Mouse (Mus musculus) heart, adult 2 months (tissue): ENCODE data around the gene Kif1c.

Source experiments
- CTCF ChIP-seq: fragments of 200-600 bp; IDR thresholded peaks from 2 replicates; pipeline ENCODE4 v1.8.1; 2022; ENCODE audit warnings: antibody characterized with exemption, mild to moderate bottlenecking, moderate library complexity
- EP300 ChIP-seq: fragments of 200-500 bp; IDR thresholded peaks from 2 replicates; pipeline ENCODE4 v1.6.1; 2011; ENCODE audit warnings: low read depth, low read length, control low read depth; ENCODE audit not compliant: insufficient read depth
- POLR2A ChIP-seq: fragments of 200-500 bp; IDR thresholded peaks from 2 replicates; pipeline ENCODE4 v1.6.1; 2011; ENCODE audit warnings: mild to moderate bottlenecking, low read depth, low read length, control low read depth; ENCODE audit not compliant: insufficient read depth

- TF ChIP-seq POLR2A (no peak), EP300 (no peak), CTCF (no peak)
Observed at GRCm38 (mm10) chr11:70715832-70716231, 15.5 kb downstream of the Kif1c start.
